Mouse (Mus musculus) megakaryocyte, embryonic 14.5 days (primary cell): ENCODE data around the gene Prkce. TPM values are rescaled to one million over a fixed set of nuclear protein-coding genes. Genes with fewer than 3 reads are reported as not detected.
A peak's percentile ranks its signal among the peaks of the same experiment; 100 is the strongest.

ENCODE experiments used
- H3K27me3 ChIP-seq: replicated peaks from 2 replicates; pipeline ENCODE3; 2012; ENCODE audit warnings: inconsistent platforms
- H3K36me3 ChIP-seq: replicated peaks from 2 replicates; pipeline ENCODE3; 2012; ENCODE audit warnings: low read length, inconsistent platforms, mixed read lengths
- H3K4me1 ChIP-seq: 2 replicates; pipeline ENCODE4 v1.6.1; 2012; ENCODE audit warnings: inconsistent platforms
- H3K4me3 ChIP-seq: replicated peaks from 2 replicates; pipeline ENCODE3; 2012; ENCODE audit warnings: moderate library complexity, mild to moderate bottlenecking, inconsistent platforms
- H3K9me3 ChIP-seq: 2 replicates; pipeline ENCODE4 v1.6.1; 2012; ENCODE audit warnings: inconsistent platforms
- FLI1 ChIP-seq: IDR thresholded peaks from 2 replicates; pipeline ENCODE4 v1.6.1; 2012; ENCODE audit warnings: low read length, inconsistent platforms, mixed read lengths
- GATA1 ChIP-seq: IDR thresholded peaks from 3 replicates; pipeline ENCODE4 v1.6.1; 2012; ENCODE audit warnings: mixed read lengths, low read length, inconsistent platforms, borderline replicate concordance
- polyA plus RNA-seq: library from polyadenylated mRNA; stranded (reverse); fragments of >175 nt; gene quantifications from 2 replicates; pipeline ENCODE4 v1.2.3, GENCODE M21; 2012; ENCODE audit warnings: low replicate concordance; ENCODE audit not compliant: insufficient read depth

The Prkce gene
- polyA plus RNA-seq: 3.4 and 7.3 TPM in 2 replicates

DNA sequence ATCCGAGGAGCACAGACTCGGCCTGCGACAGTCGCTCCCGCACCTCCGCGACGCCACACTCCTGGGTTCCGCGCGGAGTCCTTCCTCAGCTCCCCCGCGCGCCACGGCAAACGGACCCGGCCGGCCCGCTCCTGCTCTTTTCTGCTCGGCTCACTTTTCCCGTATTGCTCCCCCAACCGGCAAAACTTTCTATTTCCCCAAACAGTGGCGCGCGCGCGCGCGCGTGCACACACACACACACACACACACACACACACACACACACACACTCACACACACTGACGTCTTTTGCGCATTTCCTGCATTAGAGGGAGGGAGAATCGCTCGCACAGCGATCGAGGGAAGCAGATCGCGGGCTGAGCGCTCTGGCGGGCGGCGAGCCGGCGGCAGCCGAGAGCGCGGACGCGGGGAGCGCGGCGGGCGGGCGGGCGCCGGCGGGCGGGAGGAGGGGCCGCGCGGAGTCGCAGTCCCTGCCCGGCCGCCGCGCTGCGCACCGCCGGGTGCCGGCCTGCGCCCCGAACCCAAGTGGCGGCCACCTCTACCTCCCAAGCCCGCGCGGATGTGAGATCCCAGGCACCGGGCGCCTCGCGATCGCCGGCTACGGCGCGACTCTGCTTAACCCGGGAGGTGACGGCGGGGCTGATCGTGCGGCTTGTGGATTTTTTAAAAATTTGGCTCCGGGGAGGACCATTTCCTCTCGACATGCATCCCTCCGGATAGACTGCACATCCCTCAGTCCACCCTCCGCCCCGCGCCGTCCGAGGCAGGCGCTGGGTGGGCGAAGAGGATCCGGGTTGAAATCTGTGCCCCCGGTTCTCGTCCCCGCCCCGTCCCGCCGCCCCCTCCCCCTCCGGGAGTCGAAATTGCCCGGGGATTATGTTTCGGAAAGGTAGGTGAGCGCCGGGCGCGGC, at the start of gene Prkce:
TSS of gene Prkce (plus strand) at position 466 of the 911 bp plus-strand sequence.
- no peaks in the 10 kb centered on the region for H3K27me3 ChIP-seq
- peaks cover 39% of the 10 kb centered on the region for H3K36me3 ChIP-seq
- H3K4me3 ChIP-seq: peak within 1 kb of the TSS; percentile 98
- peaks cover 59% of the 10 kb centered on the region for H3K4me1 ChIP-seq
- TF ChIP-seq GATA1: no peak
- TF ChIP-seq FLI1: no peak
- H3K9me3 ChIP-seq: no peaks in the 10 kb centered on the region

DNA sequence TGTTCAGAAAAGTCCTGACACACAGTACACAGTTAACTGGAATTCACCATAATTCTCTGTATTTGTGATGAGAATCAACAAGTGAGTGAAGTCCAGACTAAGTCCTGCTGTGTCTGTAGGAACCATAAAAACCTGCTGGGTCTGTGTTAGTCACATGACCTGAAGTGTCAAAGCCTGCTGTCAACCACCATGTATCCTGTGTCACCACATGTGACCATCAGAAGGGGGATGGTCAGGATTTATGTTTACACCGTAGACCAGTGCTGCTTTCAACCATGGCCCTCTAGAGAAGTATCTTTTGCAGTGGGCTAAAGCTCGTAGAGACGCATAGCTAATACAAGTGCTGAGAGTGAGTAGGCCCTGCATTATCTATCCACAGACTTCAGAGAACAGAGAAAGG, 44.4 kb upstream of the Prkce start:
- Histone ChIP-seq H3K4me3 (no peak overlapping the region), H3K4me1 (no peaks in the 10 kb centered on the region), H3K9me3 (no peaks in the 10 kb centered on the region), H3K36me3 (peaks cover 86% of the 10 kb centered on the region), H3K27me3 (no peaks in the 10 kb centered on the region)
- TF ChIP-seq FLI1 (no peak), GATA1 (no peak)

- TF ChIP-seq FLI1: no peak
- no peak for TF ChIP-seq GATA1
- peaks cover 3% of the 10 kb centered on the region; the same call in 1 of the 2 replicates for H3K4me1 ChIP-seq
- H3K9me3 ChIP-seq: no peaks in the 10 kb centered on the region
- peaks cover 88% of the 10 kb centered on the region for H3K36me3 ChIP-seq
- no peak overlapping the region for H3K4me3 ChIP-seq
- no peaks in the 10 kb centered on the region for H3K27me3 ChIP-seq
These were observed 41.7 kb upstream of the Prkce start for GRCm38 (mm10) chr17:86125908-86126307.

GRCm38 (mm10) chr17:86128198-86128597, 39.4 kb upstream of the Prkce start:
- TF ChIP-seq GATA1 (no peak), FLI1 (no peak)
- Histone ChIP-seq H3K4me1 (peaks cover 3% of the 10 kb centered on the region; the same call in 1 of the 2 replicates), H3K4me3 (no peak overlapping the region), H3K36me3 (peaks cover 87% of the 10 kb centered on the region), H3K9me3 (no peaks in the 10 kb centered on the region), H3K27me3 (no peaks in the 10 kb centered on the region)

DNA sequence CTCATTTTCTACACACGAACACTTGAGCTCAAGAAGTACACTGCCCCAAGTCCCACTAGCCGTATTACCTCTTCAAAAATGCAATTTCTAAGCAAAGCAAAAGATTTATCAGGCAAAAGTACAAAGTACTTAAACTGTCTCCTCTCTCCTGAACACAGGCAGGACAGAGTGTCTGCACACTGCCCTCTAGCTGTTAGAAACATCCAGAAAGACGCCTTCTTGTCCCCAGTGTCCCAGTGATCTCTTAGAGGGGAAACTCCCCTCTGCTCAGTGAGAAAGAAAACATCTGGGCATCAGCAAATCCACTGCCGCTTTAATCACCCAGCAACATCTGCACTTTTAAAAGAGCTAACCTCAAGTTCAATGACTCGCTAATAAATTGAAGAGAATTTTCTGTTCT, 35.1 kb upstream of the Prkce start:
- H3K4me3 ChIP-seq: no peak overlapping the region
- H3K27me3 ChIP-seq: no peaks in the 10 kb centered on the region
- no peak for TF ChIP-seq GATA1
- TF ChIP-seq FLI1: no peak
- H3K9me3 ChIP-seq: no peaks in the 10 kb centered on the region
- peaks cover 93% of the 10 kb centered on the region for H3K36me3 ChIP-seq
- peaks cover 3% of the 10 kb centered on the region; the same call in 1 of the 2 replicates for H3K4me1 ChIP-seq

- TF ChIP-seq GATA1: no peak
- no peak for TF ChIP-seq FLI1
- Histone ChIP-seq H3K4me3 (no peak overlapping the region), H3K27me3 (no peaks in the 10 kb centered on the region), H3K4me1 (peaks cover 3% of the 10 kb centered on the region; the same call in 1 of the 2 replicates), H3K36me3 (peaks cover 95% of the 10 kb centered on the region), H3K9me3 (no peaks in the 10 kb centered on the region)
These were observed 33.1 kb upstream of the Prkce start for GRCm38 (mm10) chr17:86134461-86134860.

GRCm38 (mm10) chr17:86135835-86136234, 31.8 kb upstream of the Prkce start:
- no peak for TF ChIP-seq GATA1
- no peak for TF ChIP-seq FLI1
- Histone ChIP-seq H3K36me3 (peaks cover 95% of the 10 kb centered on the region), H3K9me3 (no peaks in the 10 kb centered on the region), H3K4me3 (no peak overlapping the region), H3K4me1 (peaks cover 6% of the 10 kb centered on the region; the same call in 1 of the 2 replicates), H3K27me3 (no peaks in the 10 kb centered on the region)

GRCm38 (mm10) chr17:86144537-86145078, 23.0 kb upstream of the Prkce start:
- H3K36me3 ChIP-seq: peaks cover 29% of the 10 kb centered on the region
- peak overlapping the region; percentile 98 for H3K4me3 ChIP-seq
- no peaks in the 10 kb centered on the region for H3K27me3 ChIP-seq
- H3K9me3 ChIP-seq: no peaks in the 10 kb centered on the region
- peaks cover 35% of the 10 kb centered on the region for H3K4me1 ChIP-seq
- no peak for TF ChIP-seq GATA1
- no peak for TF ChIP-seq FLI1

- peaks cover 22% of the 10 kb centered on the region for H3K36me3 ChIP-seq
- H3K4me1 ChIP-seq: peaks cover 39% of the 10 kb centered on the region
- no peaks in the 10 kb centered on the region for H3K9me3 ChIP-seq
- H3K27me3 ChIP-seq: no peaks in the 10 kb centered on the region
- peak within 1 kb of the TSS; percentile 98 for H3K4me3 ChIP-seq
- TF ChIP-seq GATA1 (no peak), FLI1 (no peak)
These were observed 22.3 kb upstream of the Prkce start, which contains the start of gene Srbd1 for GRCm38 (mm10) chr17:86145079-86145951. Gene Srbd1 (minus strand): TSS chr17:86145175.

GRCm38 (mm10) chr17:86149726-86150125, 17.9 kb upstream of the Prkce start:
- peaks cover 18% of the 10 kb centered on the region for H3K4me1 ChIP-seq
- H3K4me3 ChIP-seq: no peak overlapping the region
- H3K27me3 ChIP-seq: peaks cover 3% of the 10 kb centered on the region
- TF ChIP-seq GATA1 (no peak), FLI1 (no peak)
- H3K36me3 ChIP-seq: no peaks in the 10 kb centered on the region
- peaks cover 15% of the 10 kb centered on the region for H3K9me3 ChIP-seq
